Comparison of ENCODE assay signal across 12 mouse cellular contexts in genomic region chr11:54868445-54868844, GRCm38 (mm10). TPM values are rescaled to one million over a fixed set of nuclear protein-coding genes. Genes with fewer than 3 reads are reported as not detected.
DNase-seq lines count a peak whose midpoint lies in the region; ATAC-seq and TF ChIP-seq lines count a peak whose summit lies in the region.
"Had no signal": no experiment of that assay in that cellular context is flagged by ENCODE, and none has a peak within 500 bp of the region (broad histone marks: within the 10 kb centered on the region; RNA-seq: fewer than 3 reads in every experiment).

No protein-coding gene starts in this region.

- no peaks in the 10 kb centered on the region for H3K9me3 ChIP-seq in heart, embryonic 13.5 days
- H3K9me3 ChIP-seq in liver, embryonic 15.5 days (replicated peaks), result no peaks in the 10 kb centered on the region
- H3K9me3 ChIP-seq: limb, embryonic 15.5 days had no signal

- intact Hi-C loops in heart, postnatal 10 days (cut with DNase I), result no loop called here

- TF ChIP-seq CTCF in embryonic fibroblast, embryonic 13.5 days (IDR thresholded peaks at IDR 0.05; ENCODE audit: borderline replicate concordance, insufficient read depth, low read length), result no peak

- no peak for ATAC-seq in heart, embryonic 13.5 days (ENCODE audit: extremely low read depth, insufficient number of reproducible peaks, low FRiP score, low TSS enrichment)
- ATAC-seq in liver, embryonic 15.5 days (ENCODE audit: insufficient read depth), result no peak
- ATAC-seq: CD4-positive, CD25-positive, alpha-beta regulatory T cell, adult 4 months had no signal

- peak overlapping the region; percentile 72 for H3K4me2 ChIP-seq in heart, embryonic 13.5 days
- peak overlapping the region; percentile 90 for H3K4me2 ChIP-seq in liver, embryonic 15.5 days
- H3K4me2 ChIP-seq: limb, embryonic 15.5 days had no signal

- H3K4me1 ChIP-seq in heart, embryonic 13.5 days, result peaks cover 30% of the 10 kb centered on the region
- H3K4me1 ChIP-seq in embryonic fibroblast, embryonic 13.5 days (ENCODE audit: control insufficient read depth, insufficient read depth, low read length), result peaks cover 15% of the 10 kb centered on the region; the same call in 1 of the 2 replicates
- peaks cover 48% of the 10 kb centered on the region for H3K4me1 ChIP-seq in liver, embryonic 15.5 days (replicated peaks)

- peak; percentile 1; the same call in 1 of the 2 replicates for TF ChIP-seq POLR2A in embryonic fibroblast, embryonic 13.5 days (IDR thresholded peaks at IDR 0.05; ENCODE audit: low read depth, low read length)

- peak overlapping the region; percentile 47; the same call in 1 of the 2 replicates for H3K9ac ChIP-seq in heart, embryonic 13.5 days
- no peak overlapping the region for H3K9ac ChIP-seq in liver, embryonic 15.5 days
- H3K9ac ChIP-seq: limb, embryonic 15.5 days had no signal

- peaks cover 51% of the 10 kb centered on the region for H3K36me3 ChIP-seq in heart, embryonic 13.5 days
- H3K36me3 ChIP-seq in liver, embryonic 15.5 days (replicated peaks), result peaks cover 43% of the 10 kb centered on the region

- no peak overlapping the region for H3K27ac ChIP-seq in heart, embryonic 13.5 days (replicated peaks)
- H3K27ac ChIP-seq in embryonic fibroblast, embryonic 13.5 days (ENCODE audit: insufficient read depth, low read length), result no peak overlapping the region
- H3K27ac ChIP-seq in liver, embryonic 15.5 days (replicated peaks), result peak overlapping the region; percentile 3; the same call in 1 of the 2 replicates
- H3K27ac ChIP-seq: limb, embryonic 15.5 days had no signal

- 68% methylated on average over 2 of the region's 2 CpGs for WGBS in heart, embryonic 13.5 days
- 35% methylated on average over 2 of the region's 2 CpGs for WGBS in liver, embryonic 15.5 days (ENCODE audit: insufficient replicate concordance)

- H3K4me3 ChIP-seq in heart, embryonic 13.5 days, result no peak overlapping the region
- no peak overlapping the region for H3K4me3 ChIP-seq in embryonic fibroblast, embryonic 13.5 days (ENCODE audit: insufficient read depth, low read length)
- peak overlapping the region; percentile 74; the same call in 1 of the 2 replicates for H3K4me3 ChIP-seq in liver, embryonic 15.5 days (replicated peaks)
- H3K4me3 ChIP-seq: limb, embryonic 15.5 days had no signal

- H3K27me3 ChIP-seq in heart, embryonic 13.5 days (replicated peaks), result no peaks in the 10 kb centered on the region
- H3K27me3 ChIP-seq in liver, embryonic 15.5 days, result no peaks in the 10 kb centered on the region
- H3K27me3 ChIP-seq: limb, embryonic 15.5 days had no signal

- DNase-seq in heart, postnatal 10 days, result no peak
- DNase-seq in 3T3-L1 (ENCODE audit: low read depth, low spot score), result peak; percentile 5
- no peak for DNase-seq in urinary bladder, adult 2 months (ENCODE audit: low spot score)
- no peak for DNase-seq in adrenal gland, postnatal 25 days
- no peak for DNase-seq in thymus, postnatal 4 days
- DNase-seq: thymus, adult 18-20 months had no signal

RNA-seq across cellular contexts. Expression of gene Hint1, which starts 2.3 kb away (rescaled TPM):
- polyA plus RNA-seq in heart, embryonic 13.5 days (2015; fragmentation: Nextera tagmentation; extraction: Ambion mirVana), result 637 and 710 TPM in 2 replicates
- 100 to 1,000 TPM; 304 to 309 TPM for total RNA-seq in heart, postnatal 10 days (2021)
- 330 and 372 TPM in 2 replicates for polyA plus RNA-seq in embryonic fibroblast, embryonic 13.5 days (2011; ENCODE audit: insufficient read length, low read depth, missing spikeins)
- 305 and 377 TPM in 2 replicates for polyA plus RNA-seq in liver, embryonic 15.5 days (2015; fragmentation: Nextera tagmentation; extraction: Ambion mirVana)
- polyA plus RNA-seq in urinary bladder, adult 2 months (2012; rRNA removed), result 453 and 489 TPM in 2 replicates
- 386 and 405 TPM in 2 replicates for total RNA-seq in adrenal gland, postnatal 25 days (2021)

RNA-seq across cellular contexts. Expression of gene Lyrm7, which starts 7.7 kb away (rescaled TPM):
- polyA plus RNA-seq in heart, embryonic 13.5 days (2015; fragmentation: Nextera tagmentation; extraction: Ambion mirVana), result 12.2 and 17.2 TPM in 2 replicates
- 10 to 100 TPM; 24.4 to 27.0 TPM for total RNA-seq in heart, postnatal 10 days (2021)
- polyA plus RNA-seq in embryonic fibroblast, embryonic 13.5 days (2011; ENCODE audit: insufficient read length, low read depth, missing spikeins), result 8.7 and 15.9 TPM in 2 replicates
- 2.6 and 4.1 TPM in 2 replicates for polyA plus RNA-seq in liver, embryonic 15.5 days (2015; fragmentation: Nextera tagmentation; extraction: Ambion mirVana)
- polyA plus RNA-seq in urinary bladder, adult 2 months (2012; rRNA removed), result 5.0 and 6.3 TPM in 2 replicates
- 16.8 and 17.8 TPM in 2 replicates for total RNA-seq in adrenal gland, postnatal 25 days (2021)

RNA-seq across cellular contexts. Expression of gene Gpx3, which starts 33.8 kb away (rescaled TPM):
- 1,129 and 1,294 TPM in 2 replicates for polyA plus RNA-seq in heart, embryonic 13.5 days (2015; fragmentation: Nextera tagmentation; extraction: Ambion mirVana)
- total RNA-seq in heart, postnatal 10 days (2021), result 100 to 1,000 TPM; 102 to 159 TPM
- 58.7 and 65.8 TPM in 2 replicates for polyA plus RNA-seq in embryonic fibroblast, embryonic 13.5 days (2011; ENCODE audit: insufficient read length, low read depth, missing spikeins)
- 43.1 and 43.3 TPM in 2 replicates for polyA plus RNA-seq in liver, embryonic 15.5 days (2015; fragmentation: Nextera tagmentation; extraction: Ambion mirVana)
- polyA plus RNA-seq in urinary bladder, adult 2 months (2012; rRNA removed), result 53.0 and 110 TPM in 2 replicates
- 255 and 328 TPM in 2 replicates for total RNA-seq in adrenal gland, postnatal 25 days (2021)
- total RNA-seq: hematopoietic stem cell, adult 5-6 weeks had no signal

Comparison
In these comparisons a context has a peak if more than half of its experiments do, and no peak if none do; other contexts are left out.
1. RNA of gene Gpx3, which starts 33.8 kb away (polyA plus RNA-seq): 1,129 to 1,294 TPM in heart, embryonic 13.5 days; 58.7 to 65.8 TPM in embryonic fibroblast, embryonic 13.5 days, 53.0 to 110 TPM in urinary bladder, adult 2 months and 43.1 to 43.3 TPM in liver, embryonic 15.5 days; every median in the first group is over 10 times any median in the second.